Mouse (Mus musculus): ENCODE measurements around the gene Urah.

- no peak for TF ChIP-seq CTCF (IDR thresholded peaks at IDR 0.05; ENCODE audit: insufficient read depth, low read depth, low read length)
- no peak for TF ChIP-seq POLR2A (IDR thresholded peaks at IDR 0.05; ENCODE audit: insufficient read depth, low read depth, low read length)
These were observed 24.3 kb upstream of the Urah start for GRCm38 (mm10) chr7:140810496-140810895.

Measured in olfactory bulb, adult 2 months (tissue).